Mouse (Mus musculus) granulocyte monocyte progenitor cell, adult 5-6 weeks (primary cell): ENCODE measurements around the gene Rnf40. TPM values are rescaled to one million over a fixed set of nuclear protein-coding genes. Genes with fewer than 3 reads are reported as not detected.

Experiments used
- ATAC-seq: replicated peaks from 2 replicates; pipeline ENCODE4 v1.8.0; 2016; ENCODE audit warnings: mild to moderate bottlenecking, moderate TSS enrichment, inconsistent platforms; ENCODE audit not compliant: poor library complexity, severe bottlenecking
- total RNA-seq, 2 experiments: library from RNA; stranded (forward) in 1 of 2; stranded (reverse) in 1 of 2; fragments of 200-712, 200-1000 nt in 1 of 2; fragments of >200 nt in 1 of 2; fragmentation: Nextera tagmentation in 1 of 2; gene quantifications; 2 replicates each; pipeline ENCODE4 v1.2.3; 2014 to 2017

Rnf40 gene
- total RNA-seq (2014; fragmentation: Nextera tagmentation) (25.0 and 48.1 TPM in 2 replicates), total RNA-seq (2017) (35.3 and 42.8 TPM in 2 replicates)

- peak; percentile 90 for ATAC-seq
Measured at GRCm38 (mm10) chr7:127588011-127588871, at the start of gene Rnf40, which contains the start of gene Ccdc189. TSS of gene Rnf40 (plus strand) at chr7:127588767. TSS of gene Ccdc189 (minus strand) at chr7:127588595.

GRCm38 (mm10) chr7:127541671-127542070, 46.9 kb upstream of the Rnf40 start:
- no peak for ATAC-seq

GRCm38 (mm10) chr7:127549116-127549835, 39.3 kb upstream of the Rnf40 start:
- no peak for ATAC-seq

- ATAC-seq = no peak
Measured at GRCm38 (mm10) chr7:127551558-127551957, 37.0 kb upstream of the Rnf40 start.

- ATAC-seq = no peak
Measured at GRCm38 (mm10) chr7:127560580-127560979, 28.0 kb upstream of the Rnf40 start.

- ATAC-seq = no peak
Measured at GRCm38 (mm10) chr7:127561340-127561858, 27.2 kb upstream of the Rnf40 start, which contains the start of gene Tmem265. TSS of gene Tmem265 (plus strand) at chr7:127561390.

- no peak for ATAC-seq
Measured at GRCm38 (mm10) chr7:127564381-127565150, 24.0 kb upstream of the Rnf40 start.

GRCm38 (mm10) chr7:127572895-127573471, 15.6 kb upstream of the Rnf40 start, which contains the start of gene Phkg2:
TSS of gene Phkg2 (plus strand) at chr7:127573340.
- peak; percentile 97 for ATAC-seq

GRCm38 (mm10) chr7:127573503-127574008, 15.0 kb upstream of the Rnf40 start:
- peak; percentile 10; the same call in 1 of the 2 replicates for ATAC-seq

GRCm38 (mm10) chr7:127574115-127574514, 14.5 kb upstream of the Rnf40 start:
- no peak for ATAC-seq

GRCm38 (mm10) chr7:127583260-127583659, 5.3 kb upstream of the Rnf40 start:
- ATAC-seq = no peak

GRCm38 (mm10) chr7:127585031-127585430, 3.5 kb upstream of the Rnf40 start:
- 0 out of 2 replicates have a peak, but pooled peaks have one; percentile 15 for ATAC-seq

- ATAC-seq = no peak
Measured at GRCm38 (mm10) chr7:127586149-127586548, 2.4 kb upstream of the Rnf40 start.

GRCm38 (mm10) chr7:127587196-127587595, 1.4 kb upstream of the Rnf40 start:
- no peak for ATAC-seq

GRCm38 (mm10) chr7:127588901-127589300, 334 bp downstream of the Rnf40 start:
- ATAC-seq = no peak

GRCm38 (mm10) chr7:127589637-127590036, 1.1 kb downstream of the Rnf40 start:
- ATAC-seq = no peak

- ATAC-seq = no peak
Measured at GRCm38 (mm10) chr7:127591108-127591507, 2.5 kb downstream of the Rnf40 start.

- no peak for ATAC-seq
Measured at GRCm38 (mm10) chr7:127592575-127592974, 4.0 kb downstream of the Rnf40 start.

GRCm38 (mm10) chr7:127596747-127597146, 8.2 kb downstream of the Rnf40 start:
- no peak for ATAC-seq
